Mouse (Mus musculus): ENCODE data around the gene Ccr10.

DNA sequence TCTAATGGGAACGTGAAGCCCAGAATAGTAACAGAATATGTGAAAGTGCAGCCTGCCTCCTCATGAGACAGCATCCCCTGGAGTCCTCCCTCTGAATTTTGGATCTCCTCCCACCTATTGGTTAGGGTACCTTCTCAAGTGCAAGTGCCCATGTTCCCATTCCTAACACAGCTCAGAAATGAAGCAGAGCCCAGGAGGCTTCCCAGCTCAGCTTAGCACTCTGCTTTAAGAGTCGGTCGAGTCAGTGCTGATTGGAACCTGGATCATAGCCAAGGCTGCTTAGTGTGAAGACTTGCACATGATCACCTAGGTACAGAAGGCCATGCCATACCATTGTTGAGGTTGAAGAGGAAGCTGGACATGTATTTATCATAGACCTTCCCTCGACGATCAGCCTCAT lies 18.9 kb upstream of the Ccr10 start:
- no peak for TF ChIP-seq CTCF (conservative IDR thresholded peaks at IDR 0.05; ENCODE audit: low read length)
- no peak for TF ChIP-seq NANOG (IDR thresholded peaks at IDR 0.05; ENCODE audit: borderline replicate concordance, low read length)
- no peak for TF ChIP-seq POU5F1 (IDR thresholded peaks at IDR 0.05; ENCODE audit: borderline replicate concordance, low read length)

All from E14TG2a.4 (cell line).